Mouse (Mus musculus) cerebellum, postnatal 14 days (tissue): ENCODE measurements around the gene Grik4.
"Not testable (repeated sequence)": the region's sequence is repeated elsewhere in the genome, so short reads cannot be mapped to it uniquely, and the experiment has no call there.

Experiments used
- DNase-seq, 2 experiments: peaks; one replicate each; pipeline ENCODE4 v3.0.0; 2021; ENCODE audit warnings: mixed read lengths in 2 of 2

The Grik4 gene

GRCm38 (mm10) chr9:42943781-42944535, at the start of gene Grik4:
Grik4 (minus strand) TSS chr9:42944493.
- peak; percentile 60 to 75 for DNase-seq

GRCm38 (mm10) chr9:42993659-42994058, 49.4 kb upstream of the Grik4 start:
- no peak for DNase-seq

GRCm38 (mm10) chr9:42987988-42988387, 43.7 kb upstream of the Grik4 start:
- DNase-seq: no peak

- no peak for DNase-seq
Measured at GRCm38 (mm10) chr9:42968894-42969521, 24.7 kb upstream of the Grik4 start.

GRCm38 (mm10) chr9:42967731-42968130, 23.4 kb upstream of the Grik4 start:
- peak; percentile 33 to 53 for DNase-seq

GRCm38 (mm10) chr9:42964809-42965208, 20.5 kb upstream of the Grik4 start:
- not testable (repeated sequence) for DNase-seq

- peak; percentile 76 to 84 for DNase-seq
Measured at GRCm38 (mm10) chr9:42964366-42964765, 20.1 kb upstream of the Grik4 start.

- DNase-seq: no peak
Measured at GRCm38 (mm10) chr9:42962506-42962905, 18.2 kb upstream of the Grik4 start.

- DNase-seq: peak in 1 of 2 experiments; percentile 26
Measured at GRCm38 (mm10) chr9:42958401-42958800, 14.1 kb upstream of the Grik4 start.

GRCm38 (mm10) chr9:42948381-42948780, 4.1 kb upstream of the Grik4 start:
- DNase-seq: no peak

GRCm38 (mm10) chr9:42945174-42945573, 881 bp upstream of the Grik4 start:
- no peak for DNase-seq

- peak; percentile 95 to 96 for DNase-seq
Measured at GRCm38 (mm10) chr9:42944536-42945006, 278 bp upstream of the Grik4 start.

- DNase-seq: peak; percentile 43 to 54
Measured at GRCm38 (mm10) chr9:42943057-42943529, 1.2 kb downstream of the Grik4 start.

GRCm38 (mm10) chr9:42942148-42942547, 2.1 kb downstream of the Grik4 start:
- no peak for DNase-seq

- peak; percentile 61 to 67 for DNase-seq
Measured at GRCm38 (mm10) chr9:42932146-42932545, 12.1 kb downstream of the Grik4 start.

GRCm38 (mm10) chr9:42927498-42927897, 16.8 kb downstream of the Grik4 start:
- no peak for DNase-seq

GRCm38 (mm10) chr9:42926564-42926963, 17.7 kb downstream of the Grik4 start:
- DNase-seq: no peak

- DNase-seq: no peak
Measured at GRCm38 (mm10) chr9:42921830-42922229, 22.5 kb downstream of the Grik4 start.

- no peak for DNase-seq
Measured at GRCm38 (mm10) chr9:42920190-42920589, 24.1 kb downstream of the Grik4 start.

GRCm38 (mm10) chr9:42917911-42918310, 26.4 kb downstream of the Grik4 start:
- DNase-seq: no peak

GRCm38 (mm10) chr9:42913201-42913600, 31.1 kb downstream of the Grik4 start:
- DNase-seq: no peak

- DNase-seq: no peak
Measured at GRCm38 (mm10) chr9:42908657-42909313, 35.5 kb downstream of the Grik4 start.

GRCm38 (mm10) chr9:42906995-42907394, 37.3 kb downstream of the Grik4 start:
- no peak for DNase-seq
